Mouse (Mus musculus) spleen, adult 2 months (tissue): ENCODE measurements around the gene Tenm4. TPM values are rescaled to one million over a fixed set of nuclear protein-coding genes. Genes with fewer than 3 reads are reported as not detected.

Experiments
- DNase-seq, 2 experiments: peaks; one replicate each; pipeline versions ENCODE4 v3.0.0 to v3.0.0-alpha.2; 2012 to 2021; ENCODE audit warnings: low spot score in 2 of 2, low read depth in 1 of 2
- H3K27ac ChIP-seq: fragments of 200-500 bp; 2 replicates; pipeline ENCODE4 v1.5.1; 2012; ENCODE audit warnings: low read length, inconsistent platforms; ENCODE audit not compliant: insufficient read depth
- H3K27me3 ChIP-seq: fragments of 200-500 bp; 2 replicates; pipeline ENCODE4 v1.6.1; 2012; ENCODE audit warnings: mild to moderate bottlenecking, moderate library complexity, low read length, inconsistent platforms; ENCODE audit not compliant: control insufficient read depth, insufficient read depth
- H3K36me3 ChIP-seq: fragments of 200-500 bp; 2 replicates; pipeline ENCODE4 v1.6.1; 2012; ENCODE audit warnings: mild to moderate bottlenecking, low read length, inconsistent platforms; ENCODE audit not compliant: control insufficient read depth, insufficient read depth
- H3K4me1 ChIP-seq: fragments of 200-500 bp; 2 replicates; pipeline ENCODE4 v1.6.1; 2011; ENCODE audit warnings: inconsistent platforms; ENCODE audit not compliant: control insufficient read depth, insufficient read depth, insufficient read length
- H3K4me3 ChIP-seq: fragments of 200-500 bp; 2 replicates; pipeline ENCODE4 v1.5.1; 2011; ENCODE audit warnings: mild to moderate bottlenecking, inconsistent platforms; ENCODE audit not compliant: insufficient read depth, insufficient read length; ENCODE audit errors: extremely low read depth
- CTCF ChIP-seq: fragments of 200-500 bp; IDR thresholded peaks from 2 replicates; pipeline ENCODE4 v1.5.1; 2011; ENCODE audit warnings: mild to moderate bottlenecking, inconsistent platforms; ENCODE audit not compliant: insufficient read depth, insufficient read length, insufficient replicate concordance; ENCODE audit errors: extremely low read depth
- POLR2A ChIP-seq: fragments of 200-500 bp; IDR thresholded peaks from 2 replicates; pipeline ENCODE4 v1.6.1; 2011; ENCODE audit warnings: low read depth, low read length, inconsistent platforms
- WGBS: fragments of 180-500 bp; shearing (Covaris S2); methylation state at CpG from one replicate; pipeline ENCODE4 v1.1.7; 2018; 5-methylcytosine and 5-hydroxymethylcytosine counted together
- polyA plus RNA-seq: library from polyadenylated mRNA; depleted of rRNA; stranded (reverse); fragments of >200 nt; gene quantifications from 2 replicates; pipeline ENCODE4 v1.2.3, GENCODE M21; 2012

Tenm4 gene
- polyA plus RNA-seq, 1 experiment, result 1.2 TPM

DNA sequence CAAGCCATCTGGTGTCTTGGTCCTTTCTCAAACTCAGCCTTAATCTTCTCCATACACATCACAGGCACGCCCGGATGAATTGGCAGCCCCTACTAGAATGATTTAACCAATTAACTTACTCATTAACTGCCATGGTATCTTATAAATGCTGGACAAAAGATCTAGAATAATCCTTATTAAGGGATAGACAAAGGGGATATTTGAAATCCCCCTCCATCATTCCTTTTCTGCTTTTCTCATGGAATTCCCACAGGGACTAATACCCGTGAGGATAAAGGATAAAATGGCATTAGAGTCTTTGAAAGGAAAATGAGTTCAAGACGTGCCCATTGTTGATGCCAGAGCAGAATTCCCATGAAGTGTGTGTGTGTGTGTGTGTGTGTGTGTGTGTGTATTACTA is 99.6 kb downstream of the Tenm4 start:
- no peak for TF ChIP-seq CTCF
- no peak for TF ChIP-seq POLR2A
- H3K4me3 ChIP-seq, result no peak overlapping the region

DNA sequence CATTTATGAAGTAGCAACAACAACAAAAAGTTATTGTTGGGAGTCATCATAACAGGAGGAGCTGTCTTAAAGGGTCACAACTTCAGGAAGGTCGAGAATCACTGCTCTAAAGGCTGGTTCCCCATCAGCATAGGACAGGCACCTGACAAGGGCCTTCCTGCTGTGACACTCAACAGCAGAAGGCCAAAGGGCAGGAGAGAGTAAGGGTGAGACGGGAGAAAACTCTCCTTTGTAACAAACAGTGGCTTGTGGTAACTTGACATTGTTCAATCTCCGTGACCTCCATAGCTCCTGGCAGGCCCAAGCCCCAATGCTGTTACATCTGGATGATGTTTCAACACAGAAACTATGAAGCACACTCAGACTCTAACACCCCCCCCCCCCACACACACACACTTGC is 101.0 kb downstream of the Tenm4 start:
- Histone ChIP-seq H3K4me3 (no peak overlapping the region), H3K27me3 (no peaks in the 10 kb centered on the region), H3K36me3 (no peaks in the 10 kb centered on the region), H3K4me1 (no peaks in the 10 kb centered on the region), H3K27ac (no peak overlapping the region)
- WGBS, result 67% methylated on average over 3 of the region's 3 CpGs
- TF ChIP-seq CTCF (no peak), POLR2A (no peak)
- DNase-seq, result no peak

More for the DNA sequence above, 99.6 kb downstream of the Tenm4 start:
- H3K27ac ChIP-seq, result no peak overlapping the region
- DNase-seq, result no peak
- no peaks in the 10 kb centered on the region for H3K36me3 ChIP-seq
- H3K4me1 ChIP-seq, result no peaks in the 10 kb centered on the region
- H3K27me3 ChIP-seq, result no peaks in the 10 kb centered on the region
- WGBS, result 86% methylated on average over 4 of the region's 4 CpGs

DNA sequence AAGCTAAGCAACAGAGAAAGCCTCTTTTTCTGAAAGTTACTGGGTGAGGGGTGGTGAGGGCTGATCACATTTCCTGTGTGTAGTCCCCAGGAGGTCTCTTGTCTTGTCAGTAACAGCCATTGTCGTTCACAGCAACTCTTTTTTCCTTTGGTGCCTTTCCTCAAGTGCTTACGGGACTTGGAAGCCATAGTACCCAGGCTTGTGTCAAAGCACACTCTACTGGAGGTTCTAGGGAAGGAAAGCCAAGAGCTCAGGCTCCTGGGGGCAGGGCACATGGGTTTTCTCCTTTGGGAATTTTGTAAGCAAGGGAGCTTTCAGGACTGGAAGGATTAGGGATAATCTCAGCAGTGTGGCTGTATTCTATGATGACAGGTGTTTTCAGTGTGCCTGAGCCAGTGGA is 103.4 kb downstream of the Tenm4 start:
- H3K36me3 ChIP-seq, result no peaks in the 10 kb centered on the region
- no peak overlapping the region for H3K4me3 ChIP-seq
- no peak overlapping the region for H3K27ac ChIP-seq
- H3K27me3 ChIP-seq, result no peaks in the 10 kb centered on the region; the same call in 1 of the 2 replicates
- no peaks in the 10 kb centered on the region for H3K4me1 ChIP-seq
- TF ChIP-seq CTCF (no peak), POLR2A (no peak)
- no peak for DNase-seq
- WGBS, result 76% methylated on average over 2 of the region's 2 CpGs

DNA sequence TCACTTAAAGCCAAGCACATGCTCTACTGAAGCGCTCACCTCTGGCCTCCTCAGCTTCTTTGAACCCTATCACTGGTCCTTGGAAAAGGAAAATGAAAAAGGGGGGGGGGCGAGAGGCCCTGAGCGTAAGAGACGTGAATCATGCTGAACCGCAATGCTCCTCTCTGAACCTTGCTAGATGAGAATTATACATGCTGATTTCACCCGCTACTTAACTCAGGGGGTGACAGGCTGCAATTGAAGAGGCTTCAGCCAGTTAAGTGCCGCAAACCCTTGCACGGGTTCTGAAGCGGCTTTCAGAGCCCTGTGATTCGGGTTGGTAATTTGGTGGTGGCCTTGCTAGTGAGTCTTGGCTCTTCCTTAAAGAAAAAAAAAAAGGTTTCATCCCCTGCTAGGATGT is 106.5 kb downstream of the Tenm4 start:
- Histone ChIP-seq H3K36me3 (no peaks in the 10 kb centered on the region), H3K4me3 (no peak overlapping the region), H3K27ac (no peak overlapping the region), H3K27me3 (no peaks in the 10 kb centered on the region; the same call in 1 of the 2 replicates), H3K4me1 (no peaks in the 10 kb centered on the region)
- 92% methylated on average over 10 of the region's 10 CpGs for WGBS
- TF ChIP-seq CTCF (no peak), POLR2A (no peak)
- DNase-seq, result no peak

DNA sequence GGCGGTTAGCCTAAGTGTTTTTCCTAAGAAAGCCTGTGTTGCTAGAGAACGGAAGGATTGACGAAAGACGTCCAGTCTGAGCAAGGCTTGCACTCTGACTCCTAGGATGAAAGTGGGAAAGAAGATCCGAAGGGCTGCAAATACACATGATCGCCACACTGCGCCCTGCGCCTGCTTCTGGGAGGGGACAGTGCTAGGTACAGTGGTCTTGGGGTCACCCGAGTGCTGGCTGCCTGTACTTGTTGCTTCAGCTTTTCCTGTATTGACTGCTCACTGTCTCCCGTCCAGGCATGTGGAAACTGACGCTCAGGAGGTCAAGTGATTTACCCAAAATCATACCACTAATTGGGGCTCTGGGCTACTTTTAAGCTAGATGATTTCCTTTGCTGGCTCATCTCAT is 107.3 kb downstream of the Tenm4 start:
- 90% methylated on average over 11 of the region's 11 CpGs for WGBS
- TF ChIP-seq CTCF (no peak), POLR2A (no peak)
- Histone ChIP-seq H3K27ac (no peak overlapping the region), H3K36me3 (no peaks in the 10 kb centered on the region), H3K27me3 (no peaks in the 10 kb centered on the region; the same call in 1 of the 2 replicates), H3K4me1 (no peaks in the 10 kb centered on the region), H3K4me3 (no peak overlapping the region)
- no peak for DNase-seq

DNA sequence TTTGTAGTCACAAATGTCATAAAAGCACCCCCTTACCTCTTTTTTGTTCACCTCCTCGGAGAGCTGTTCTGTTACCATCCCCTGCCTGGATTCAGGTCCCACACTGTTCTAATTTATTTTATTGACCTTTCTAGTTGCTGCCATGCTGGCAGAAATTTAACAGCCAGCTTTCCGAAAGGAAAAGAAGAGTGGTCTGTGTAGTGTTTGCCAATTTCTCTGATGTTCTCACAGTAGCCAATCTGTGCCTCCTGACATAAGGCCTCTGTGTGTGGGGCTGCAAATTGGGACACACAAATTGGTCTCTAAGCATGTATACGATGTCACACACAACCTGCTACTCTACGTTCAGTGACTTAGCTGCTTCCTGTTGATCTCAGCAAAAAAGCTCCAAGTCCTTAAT is 109.7 kb downstream of the Tenm4 start:
- TF ChIP-seq POLR2A (no peak), CTCF (no peak)
- Histone ChIP-seq H3K4me1 (no peaks in the 10 kb centered on the region), H3K36me3 (no peaks in the 10 kb centered on the region), H3K27ac (no peak overlapping the region), H3K4me3 (no peak overlapping the region), H3K27me3 (no peaks in the 10 kb centered on the region; the same call in 1 of the 2 replicates)
- no peak for DNase-seq
- 75% methylated on average over 4 of the region's 4 CpGs for WGBS

DNA sequence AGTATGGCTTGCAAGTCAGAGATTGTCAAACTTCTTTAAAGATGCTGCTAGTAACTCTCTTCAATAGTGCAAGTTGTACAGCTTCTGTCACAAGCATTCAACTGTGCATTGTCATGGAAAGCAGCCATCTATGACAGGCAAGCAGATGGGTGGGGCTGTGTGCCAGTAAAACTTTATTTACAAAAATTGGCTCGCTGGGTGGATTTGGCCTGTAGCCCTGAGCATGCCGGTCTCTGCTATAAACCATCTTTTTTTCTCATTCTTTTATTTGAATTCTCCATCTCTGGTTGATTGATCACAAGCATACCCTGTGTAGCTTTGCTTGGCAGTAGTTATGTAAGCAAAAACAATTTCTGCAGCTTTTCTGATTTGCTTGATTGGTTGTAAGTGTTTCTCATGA is 119.5 kb downstream of the Tenm4 start:
- TF ChIP-seq POLR2A, result no peak
- TF ChIP-seq CTCF, result no peak
- Histone ChIP-seq H3K36me3 (no peaks in the 10 kb centered on the region), H3K27ac (no peak overlapping the region), H3K4me1 (no peaks in the 10 kb centered on the region), H3K4me3 (no peak overlapping the region), H3K27me3 (no peaks in the 10 kb centered on the region)
- WGBS, result 86% methylated on average over 2 of the region's 2 CpGs
- no peak for DNase-seq
